Mouse (Mus musculus) myocyte (in vitro differentiated cells): ENCODE results near the gene Akt2. TPM values are rescaled to one million over a fixed set of nuclear protein-coding genes. Genes with fewer than 3 reads are reported as not detected.

Source experiments
- H3K27me3 ChIP-seq: one replicate; pipeline ENCODE4 v1.6.1; 2011; ENCODE audit not compliant: control insufficient read depth, insufficient read depth, insufficient read length
- H3K36me3 ChIP-seq: one replicate; pipeline ENCODE4 v1.6.1; 2011; ENCODE audit not compliant: control insufficient read depth, insufficient read depth
- H3K4me2 ChIP-seq: one replicate; pipeline ENCODE4 v1.6.1; 2011; ENCODE audit warnings: low read depth, control low read depth
- H3K4me3 ChIP-seq: one replicate; pipeline ENCODE4 v1.5.1; 2011; ENCODE audit warnings: mild to moderate bottlenecking, control low read depth, moderate library complexity
- H3K79me2 ChIP-seq: one replicate; pipeline ENCODE4 v1.6.1; 2011; ENCODE audit not compliant: control insufficient read depth, insufficient read depth
- H3ac ChIP-seq: one replicate; pipeline ENCODE4 v1.6.1; 2011; ENCODE audit not compliant: control insufficient read depth, insufficient read length
- CEBPB ChIP-seq: IDR thresholded peaks from 2 replicates; pipeline ENCODE4 v1.6.1; 2011; ENCODE audit warnings: mild to moderate bottlenecking, moderate library complexity; ENCODE audit not compliant: poor library complexity, insufficient read depth, severe bottlenecking
- E2F4 ChIP-seq: IDR thresholded peaks from one replicate; pipeline ENCODE4 v1.6.1; 2011; ENCODE audit warnings: mild to moderate bottlenecking, control low read depth, moderate library complexity; ENCODE audit not compliant: insufficient read depth
- MAX ChIP-seq: IDR thresholded peaks from one replicate; pipeline ENCODE4 v1.6.1; 2011; ENCODE audit warnings: low read depth, mild to moderate bottlenecking, control low read depth
- MYOD1 ChIP-seq, 3 experiments: IDR thresholded peaks; one replicate each; pipeline ENCODE4 v1.6.1; 2011; ENCODE audit warnings: control low read depth in 2 of 3, low read depth in 2 of 3, mild to moderate bottlenecking in 2 of 3, moderate library complexity in 1 of 3; ENCODE audit not compliant: insufficient read length in 2 of 3, control insufficient read depth in 1 of 3
- MYOG ChIP-seq, 3 experiments: IDR thresholded peaks; one replicate each; pipeline ENCODE4 v1.6.1; 2011; ENCODE audit warnings: control low read depth in 2 of 3, low read depth in 2 of 3, mild to moderate bottlenecking in 2 of 3; ENCODE audit not compliant: insufficient read length in 2 of 3, control insufficient read depth in 1 of 3, insufficient read depth in 1 of 3
- POLR2A ChIP-seq: IDR thresholded peaks from one replicate; pipeline ENCODE4 v1.6.1; 2011; ENCODE audit warnings: low read depth, mild to moderate bottlenecking, control low read depth, moderate library complexity; ENCODE audit not compliant: insufficient read length
- POLR2AphosphoS2 ChIP-seq: IDR thresholded peaks from one replicate; pipeline ENCODE4 v1.6.1; 2011; ENCODE audit warnings: low read depth, control low read depth; ENCODE audit not compliant: insufficient read length
- REST ChIP-seq: IDR thresholded peaks from one replicate; pipeline ENCODE4 v1.6.1; 2011; ENCODE audit warnings: mild to moderate bottlenecking, control low read depth, moderate library complexity; ENCODE audit not compliant: insufficient read depth, insufficient read length
- SRF ChIP-seq: IDR thresholded peaks from one replicate; pipeline ENCODE4 v1.6.1; 2011; ENCODE audit warnings: low read depth; ENCODE audit not compliant: control insufficient read depth, insufficient read length
- TCF12 ChIP-seq: IDR thresholded peaks from one replicate; pipeline ENCODE4 v1.6.1; 2011; ENCODE audit warnings: mild to moderate bottlenecking, control low read depth; ENCODE audit not compliant: poor library complexity, insufficient read depth, severe bottlenecking
- TCF3 ChIP-seq: IDR thresholded peaks from one replicate; pipeline ENCODE4 v1.6.1; 2011; ENCODE audit warnings: low read depth, control low read depth; ENCODE audit not compliant: insufficient read length
- USF1 ChIP-seq: IDR thresholded peaks from one replicate; pipeline ENCODE4 v1.6.1; 2011; ENCODE audit warnings: low read depth, mild to moderate bottlenecking, control low read depth, moderate library complexity
- polyA plus RNA-seq: library from polyadenylated mRNA; unstranded; fragments of >200 nt; fragmentation: generic; extraction: Trizol; gene quantifications from one replicate; pipeline ENCODE4 v1.2.1, GENCODE M21; 2012; ENCODE audit warnings: missing spikeins

Akt2 gene
- polyA plus RNA-seq, 1 experiment: 343 TPM

- H3K36me3 ChIP-seq: no peaks in the 10 kb centered on the region
- no peaks in the 10 kb centered on the region for H3K79me2 ChIP-seq
- H3K4me3 ChIP-seq: no peak overlapping the region
- TF ChIP-seq MYOG (IDR thresholded peaks at IDR 0.05; ENCODE audit: control insufficient read depth in 1 of 3, insufficient read depth in 1 of 3, insufficient read length in 2 of 3, low read depth in 2 of 3): no peak
- no peak for TF ChIP-seq POLR2AphosphoS2
- TF ChIP-seq CEBPB: no peak
- TF ChIP-seq REST: no peak
- TF ChIP-seq USF1: no peak
- TF ChIP-seq SRF: no peak
- peak overlapping the region; percentile 73 for H3K4me2 ChIP-seq
- H3K27me3 ChIP-seq: no peaks in the 10 kb centered on the region
- no peak overlapping the region for H3ac ChIP-seq
These were observed 93.9 kb downstream of the Akt2 start for GRCm38 (mm10) chr7:27685220-27685619.

GRCm38 (mm10) chr7:27685681-27686080, 94.3 kb downstream of the Akt2 start:
- no peak overlapping the region for H3K4me3 ChIP-seq
- TF ChIP-seq POLR2A (no peak), USF1 (no peak), POLR2AphosphoS2 (no peak), MYOG (IDR thresholded peaks at IDR 0.05; ENCODE audit: control insufficient read depth in 1 of 3, insufficient read depth in 1 of 3, insufficient read length in 2 of 3, low read depth in 2 of 3) (no peak), MAX (no peak)

DNA sequence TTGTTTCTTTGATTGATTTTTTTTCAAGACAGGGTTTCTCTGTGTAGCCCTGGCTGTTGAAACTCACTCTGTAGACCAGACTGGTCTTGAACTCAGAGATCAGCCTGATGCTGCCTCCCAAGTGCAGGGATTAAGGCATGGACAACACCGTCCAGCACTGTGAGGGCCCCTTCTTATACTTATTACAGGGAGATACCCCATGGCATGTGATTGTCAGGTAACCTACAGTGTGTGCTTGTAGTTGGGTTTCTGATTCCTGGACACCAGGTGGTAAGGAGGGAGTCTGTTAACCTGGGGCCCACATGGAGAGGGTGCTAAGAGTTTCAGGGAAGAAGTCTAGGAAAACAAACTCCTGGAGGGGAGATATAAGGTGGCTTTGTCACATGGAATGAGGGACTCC, 95.7 kb downstream of the Akt2 start:
- no peak overlapping the region for H3ac ChIP-seq
- no peak for TF ChIP-seq MYOG (IDR thresholded peaks at IDR 0.05; ENCODE audit: control insufficient read depth in 1 of 3, insufficient read depth in 1 of 3, insufficient read length in 2 of 3, low read depth in 2 of 3)
- H3K27me3 ChIP-seq: no peaks in the 10 kb centered on the region
- no peak overlapping the region for H3K4me3 ChIP-seq
- no peaks in the 10 kb centered on the region for H3K79me2 ChIP-seq
- H3K36me3 ChIP-seq: no peaks in the 10 kb centered on the region
- H3K4me2 ChIP-seq: no peak overlapping the region

More at GRCm38 (mm10) chr7:27685681-27686080, 94.3 kb downstream of the Akt2 start:
- H3K27me3 ChIP-seq: no peaks in the 10 kb centered on the region
- no peaks in the 10 kb centered on the region for H3K36me3 ChIP-seq
- H3K4me2 ChIP-seq: peak overlapping the region; percentile 73
- H3K79me2 ChIP-seq: no peaks in the 10 kb centered on the region
- no peak overlapping the region for H3ac ChIP-seq

DNA sequence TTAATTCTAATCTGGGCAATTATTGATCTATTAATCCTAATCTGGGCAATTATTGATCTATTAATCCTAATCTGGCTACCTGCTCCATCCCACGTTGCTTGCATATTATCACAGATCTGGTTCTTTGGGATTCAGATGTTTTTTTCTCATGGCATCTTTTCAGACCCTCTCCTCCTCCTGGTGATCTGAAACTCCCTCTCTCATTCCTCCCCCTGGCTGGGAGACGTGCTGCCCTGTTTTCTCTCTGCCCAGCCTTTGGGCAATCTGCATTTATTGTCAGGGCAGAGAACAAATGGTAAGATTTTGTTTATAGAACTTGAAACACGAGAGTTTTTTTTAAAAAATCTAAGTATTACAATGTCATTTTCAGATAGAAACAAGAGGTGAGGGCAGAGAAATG, 96.5 kb downstream of the Akt2 start:
- Histone ChIP-seq H3K4me3 (no peak overlapping the region), H3K27me3 (no peaks in the 10 kb centered on the region), H3K79me2 (no peaks in the 10 kb centered on the region), H3K4me2 (peak overlapping the region; percentile 97), H3ac (no peak overlapping the region), H3K36me3 (no peaks in the 10 kb centered on the region)
- TF ChIP-seq MAX (no peak), TCF3 (no peak), MYOG (IDR thresholded peaks at IDR 0.05; ENCODE audit: control insufficient read depth in 1 of 3, insufficient read depth in 1 of 3, insufficient read length in 2 of 3, low read depth in 2 of 3) (no peak), POLR2A (no peak), E2F4 (no peak), MYOD1 (IDR thresholded peaks at IDR 0.05; ENCODE audit: control insufficient read depth in 1 of 3, insufficient read length in 2 of 3, low read depth in 2 of 3) (no peak), CEBPB (no peak), TCF12 (no peak), POLR2AphosphoS2 (no peak), SRF (no peak), REST (no peak), USF1 (no peak)

- H3K79me2 ChIP-seq: no peaks in the 10 kb centered on the region
- H3K4me3 ChIP-seq: peak overlapping the region; percentile 43
- no peaks in the 10 kb centered on the region for H3K36me3 ChIP-seq
- H3K4me2 ChIP-seq: peak overlapping the region; percentile 97
- no peak overlapping the region for H3ac ChIP-seq
- TF ChIP-seq POLR2A: no peak
- no peak for TF ChIP-seq MYOG (IDR thresholded peaks at IDR 0.05; ENCODE audit: control insufficient read depth in 1 of 3, insufficient read depth in 1 of 3, insufficient read length in 2 of 3, low read depth in 2 of 3)
- no peak for TF ChIP-seq USF1
- TF ChIP-seq E2F4: no peak
- TF ChIP-seq TCF12: no peak
- TF ChIP-seq POLR2AphosphoS2: no peak
- no peak for TF ChIP-seq REST
- TF ChIP-seq CEBPB: no peak
- TF ChIP-seq TCF3: no peak
- no peak for TF ChIP-seq MYOD1 (IDR thresholded peaks at IDR 0.05; ENCODE audit: control insufficient read depth in 1 of 3, insufficient read length in 2 of 3, low read depth in 2 of 3)
- no peak for TF ChIP-seq SRF
- no peak for TF ChIP-seq MAX
- no peaks in the 10 kb centered on the region for H3K27me3 ChIP-seq
These were observed 97.0 kb downstream of the Akt2 start for GRCm38 (mm10) chr7:27688246-27688788.
